Mouse (Mus musculus) midbrain, embryonic 14.5 days (tissue): ENCODE measurements around the gene Syne3. TPM values are rescaled to one million over a fixed set of nuclear protein-coding genes. Genes with fewer than 3 reads are reported as not detected.

ENCODE experiments used
- ATAC-seq: fragments of 200-750 bp; cut with Nextera tagmentation; 2 replicates; pipeline ENCODE4 v1.8.0; 2017; ENCODE audit warnings: moderate number of reproducible peaks, moderate library complexity; ENCODE audit not compliant: low FRiP score, low TSS enrichment
- DNase-seq: peaks from one replicate; pipeline ENCODE4 v3.0.0-alpha.2; 2015
- H3K27ac ChIP-seq: fragments of 300-500 bp; sonication (generic); replicated peaks from 2 replicates; pipeline ENCODE4 v1.5.1; 2014; ENCODE audit warnings: mild to moderate bottlenecking, low read depth, low read length, moderate library complexity
- H3K27me3 ChIP-seq: fragments of 300-500 bp; sonication (generic); 2 replicates; pipeline ENCODE4 v1.6.1; 2014; ENCODE audit warnings: low read length, control low read depth, mixed read lengths; ENCODE audit not compliant: control insufficient read depth, insufficient read depth
- H3K36me3 ChIP-seq: fragments of 300-500 bp; sonication (generic); 2 replicates; pipeline ENCODE4 v1.6.1; 2014; ENCODE audit warnings: low read length, control low read depth; ENCODE audit not compliant: control insufficient read depth, insufficient read depth
- H3K4me1 ChIP-seq: fragments of 300-500 bp; sonication (generic); 2 replicates; pipeline ENCODE4 v1.6.1; 2014; ENCODE audit warnings: mild to moderate bottlenecking, antibody characterized with exemption, low read length, control low read depth; ENCODE audit not compliant: control insufficient read depth, insufficient read depth
- H3K4me2 ChIP-seq: fragments of 300-500 bp; sonication (generic); 2 replicates; pipeline ENCODE4 v1.6.1; 2014; ENCODE audit warnings: mild to moderate bottlenecking, low read length, moderate library complexity
- H3K4me3 ChIP-seq: fragments of 300-500 bp; sonication (generic); replicated peaks from 2 replicates; pipeline ENCODE4 v1.5.1; 2014; ENCODE audit warnings: low read depth, low read length
- H3K9ac ChIP-seq: fragments of 300-500 bp; sonication (generic); replicated peaks from 2 replicates; pipeline ENCODE4 v1.6.1; 2014; ENCODE audit warnings: mild to moderate bottlenecking, low read length, moderate library complexity
- H3K9me3 ChIP-seq: fragments of 300-500 bp; sonication (generic); 2 replicates; pipeline ENCODE4 v1.6.1; 2016; ENCODE audit warnings: low read length, control low read depth, mixed read lengths; ENCODE audit not compliant: control insufficient read depth
- WGBS: fragments of 180-500 bp; shearing (Covaris S2); extraction: QIAGEN DNeasy Blood & Tissue Kit; methylation state at CpG from one replicate; pipeline ENCODE4 v1.1.7; 2014; 5-methylcytosine and 5-hydroxymethylcytosine counted together
- polyA plus RNA-seq: library from polyadenylated mRNA; unstranded; fragments of >200 nt; fragmentation: Nextera tagmentation; extraction: Ambion mirVana; gene quantifications from 2 replicates; pipeline ENCODE4 v1.2.1, GENCODE M21; 2014

Gene Syne3
- polyA plus RNA-seq, 1 experiment from 2014 or later, result 0.04 TPM

DNA sequence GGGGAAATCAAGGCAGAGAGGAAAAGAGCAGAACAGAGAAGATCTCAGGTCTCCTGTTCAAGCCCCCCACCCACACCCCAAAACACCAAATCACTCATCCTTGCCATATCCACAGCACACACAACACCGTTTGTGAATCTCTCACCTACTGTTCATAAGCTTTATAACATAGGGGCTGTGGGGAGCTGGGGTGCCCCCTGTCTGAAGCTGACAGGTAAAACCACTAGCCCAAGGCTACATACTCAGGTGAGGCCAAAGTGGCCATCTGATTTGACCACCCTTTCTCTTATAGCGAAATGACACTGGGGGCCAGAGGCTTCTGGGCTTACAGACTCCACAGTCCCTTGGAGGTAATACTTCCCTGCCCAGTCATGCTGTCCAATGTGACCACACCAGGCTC, 1.5 kb downstream of the Syne3 start:
- no peak overlapping the region for H3K27ac ChIP-seq
- no peak for ATAC-seq
- H3K9me3 ChIP-seq, result no peaks in the 10 kb centered on the region
- H3K4me2 ChIP-seq, result no peak overlapping the region
- no peak overlapping the region for H3K4me3 ChIP-seq
- H3K9ac ChIP-seq, result no peak overlapping the region
- H3K36me3 ChIP-seq, result no peaks in the 10 kb centered on the region
- no peak for DNase-seq
- H3K4me1 ChIP-seq, result peaks cover 13% of the 10 kb centered on the region
- H3K27me3 ChIP-seq, result peaks cover 42% of the 10 kb centered on the region
- WGBS, result 50% methylated on average over 2 of the region's 2 CpGs

DNA sequence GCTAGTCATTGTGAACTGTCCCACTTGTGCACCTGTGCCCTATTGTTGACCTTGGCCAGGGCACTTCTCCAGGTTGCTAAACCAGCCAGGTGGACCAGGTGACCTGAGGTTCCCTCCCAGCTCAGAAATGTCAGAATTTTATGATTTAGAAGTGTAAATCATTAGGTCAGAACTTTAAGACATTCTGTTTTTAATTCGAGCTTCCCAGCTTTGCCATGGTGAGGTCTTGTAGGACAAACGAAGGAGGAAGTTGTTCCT, 4.0 kb downstream of the Syne3 start:
- Histone ChIP-seq H3K27me3 (peaks cover 37% of the 10 kb centered on the region), H3K4me2 (no peak overlapping the region), H3K4me1 (peaks cover 13% of the 10 kb centered on the region), H3K9me3 (no peaks in the 10 kb centered on the region), H3K4me3 (no peak overlapping the region), H3K9ac (no peak overlapping the region), H3K27ac (no peak overlapping the region), H3K36me3 (no peaks in the 10 kb centered on the region)
- DNase-seq (no peak), ATAC-seq (no peak)
- 69% methylated on average over 2 of the region's 2 CpGs for WGBS

DNA sequence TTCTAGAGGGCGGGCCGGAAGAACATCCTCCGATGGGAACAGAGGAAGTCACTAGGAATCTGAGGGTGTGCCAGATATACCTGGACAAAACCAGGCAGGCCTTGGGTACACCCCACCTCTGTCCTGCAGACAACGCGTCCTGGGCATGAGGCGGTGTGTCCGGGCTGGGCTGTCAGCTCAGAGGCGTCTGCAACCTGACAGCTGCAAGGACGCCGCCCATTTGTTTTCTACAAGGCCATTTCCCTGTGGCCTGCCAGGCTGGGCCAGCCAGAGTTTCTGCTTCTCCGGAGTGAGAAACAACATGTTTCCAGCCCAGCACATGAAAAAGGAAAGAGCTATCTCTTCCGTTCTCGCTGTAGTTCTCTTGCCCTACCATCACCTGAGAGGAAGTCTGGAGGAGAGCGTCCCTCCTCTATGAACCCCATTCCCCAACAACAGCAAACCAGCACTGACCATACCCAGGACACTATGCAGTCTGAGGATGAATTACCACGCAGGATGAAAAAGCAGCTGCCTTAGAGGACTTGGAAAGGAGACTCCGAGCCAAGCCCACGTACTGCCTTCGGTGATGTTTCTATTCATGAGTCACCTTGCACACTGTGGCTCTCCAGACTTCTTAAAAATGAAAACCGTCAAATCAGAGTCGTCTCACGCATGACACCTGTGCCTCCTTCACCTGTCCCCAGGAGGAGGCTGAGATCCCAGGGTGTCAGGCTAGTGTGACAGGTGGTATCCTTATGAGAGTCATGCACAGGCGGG, 4.5 kb downstream of the Syne3 start:
- Histone ChIP-seq H3K36me3 (no peaks in the 10 kb centered on the region), H3K4me2 (no peak overlapping the region), H3K9ac (no peak overlapping the region), H3K27ac (no peak overlapping the region), H3K9me3 (no peaks in the 10 kb centered on the region), H3K4me1 (peaks cover 13% of the 10 kb centered on the region), H3K4me3 (no peak overlapping the region), H3K27me3 (peaks cover 32% of the 10 kb centered on the region)
- ATAC-seq (no peak), DNase-seq (no peak)
- WGBS, result 82% methylated on average over 22 of the region's 22 CpGs

DNA sequence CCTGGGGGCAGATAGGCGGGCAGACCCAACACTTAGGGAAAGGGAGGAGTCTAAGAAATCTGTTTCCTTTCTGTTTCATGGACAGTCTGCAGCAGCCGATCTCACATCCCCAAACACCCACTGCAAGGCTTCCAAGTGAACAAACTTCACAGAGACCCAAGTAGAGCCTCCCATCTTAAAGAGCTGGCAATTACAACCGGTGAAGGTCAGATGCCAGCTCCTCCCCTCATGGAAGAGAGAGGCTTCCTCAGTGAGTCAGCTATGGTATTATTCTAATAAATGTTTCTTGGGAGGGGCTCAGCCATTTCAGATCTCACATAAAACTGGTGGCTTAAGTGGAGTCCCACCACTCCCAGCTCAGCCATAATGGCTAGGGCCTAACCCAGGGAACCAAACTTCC, 5.9 kb downstream of the Syne3 start:
- Histone ChIP-seq H3K4me2 (no peak overlapping the region), H3K36me3 (no peaks in the 10 kb centered on the region), H3K27me3 (peaks cover 18% of the 10 kb centered on the region), H3K27ac (no peak overlapping the region), H3K9ac (no peak overlapping the region), H3K9me3 (no peaks in the 10 kb centered on the region), H3K4me1 (no peaks in the 10 kb centered on the region), H3K4me3 (no peak overlapping the region)
- DNase-seq, result no peak
- WGBS, result 86% methylated on average over 3 of the region's 3 CpGs
- ATAC-seq, result no peak

DNA sequence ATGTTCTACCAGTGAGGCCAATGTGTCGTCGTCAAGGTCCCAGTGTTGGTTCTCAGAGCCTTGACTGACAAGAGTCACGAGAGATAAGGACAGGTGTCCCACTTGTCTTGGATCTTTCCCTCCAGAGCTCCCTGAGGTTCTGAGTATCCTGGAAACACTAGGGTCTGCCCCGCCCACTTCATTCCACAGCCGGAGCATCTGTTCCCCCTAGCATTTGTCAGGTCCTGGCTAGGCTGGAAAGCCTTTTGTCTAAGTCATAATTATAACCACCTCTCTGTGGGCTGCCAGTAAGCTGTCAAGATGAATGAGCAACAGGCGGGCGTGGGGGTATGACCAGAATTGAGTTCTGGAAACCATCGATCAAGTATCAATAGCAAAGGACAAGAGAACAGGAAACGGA, 6.5 kb downstream of the Syne3 start:
- Histone ChIP-seq H3K9ac (no peak overlapping the region), H3K4me3 (no peak overlapping the region), H3K4me1 (no peaks in the 10 kb centered on the region), H3K27me3 (peaks cover 13% of the 10 kb centered on the region; the same call in 1 of the 2 replicates), H3K36me3 (no peaks in the 10 kb centered on the region), H3K27ac (no peak overlapping the region), H3K9me3 (no peaks in the 10 kb centered on the region), H3K4me2 (no peak overlapping the region)
- DNase-seq, result no peak
- WGBS, result 48% methylated on average over 9 of the region's 9 CpGs
- ATAC-seq, result no peak

DNA sequence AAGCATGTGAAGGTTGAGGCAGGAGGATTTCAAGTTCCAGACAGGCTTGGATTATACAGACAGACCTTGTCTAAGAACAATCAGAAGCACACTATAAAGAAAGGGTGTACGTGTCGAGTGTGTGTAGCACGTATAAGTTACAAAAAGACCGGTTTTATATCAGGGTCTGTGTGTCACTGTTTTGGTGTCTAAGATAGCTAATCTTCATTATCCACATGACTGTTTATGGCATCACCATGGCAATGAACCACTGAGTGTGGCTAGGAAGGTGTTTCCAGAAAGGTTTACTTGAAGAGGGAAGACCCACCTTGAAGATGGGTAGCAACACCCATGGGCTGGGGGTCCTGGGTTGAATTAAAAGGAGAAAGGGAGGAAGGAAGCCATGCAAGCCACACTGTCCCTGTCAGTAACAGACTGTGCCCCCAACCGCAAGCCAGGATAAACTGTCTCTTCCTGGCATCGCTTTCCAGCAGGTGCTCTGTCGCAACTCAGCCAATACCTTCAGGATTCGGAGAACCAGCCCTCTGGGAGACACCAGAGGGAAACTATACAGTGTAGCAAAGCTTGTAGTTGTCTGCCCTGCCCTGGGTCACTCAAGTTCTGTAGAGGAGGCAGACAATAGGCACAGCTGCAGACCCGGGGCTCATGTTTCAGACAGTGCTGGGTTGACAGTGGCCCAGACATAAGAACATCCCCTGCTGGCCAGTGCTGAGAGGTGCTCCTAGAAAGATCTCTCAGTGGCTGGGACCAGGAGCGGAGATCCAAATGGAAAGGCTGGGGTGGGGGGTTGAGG, 7.1 kb downstream of the Syne3 start:
- 67% methylated on average over 10 of the region's 10 CpGs for WGBS
- Histone ChIP-seq H3K27ac (no peak overlapping the region), H3K4me1 (no peaks in the 10 kb centered on the region), H3K4me2 (no peak overlapping the region), H3K9ac (no peak overlapping the region), H3K27me3 (peaks cover 7% of the 10 kb centered on the region; the same call in 1 of the 2 replicates), H3K4me3 (no peak overlapping the region), H3K9me3 (no peaks in the 10 kb centered on the region), H3K36me3 (no peaks in the 10 kb centered on the region)
- no peak for DNase-seq
- ATAC-seq, result no peak

DNA sequence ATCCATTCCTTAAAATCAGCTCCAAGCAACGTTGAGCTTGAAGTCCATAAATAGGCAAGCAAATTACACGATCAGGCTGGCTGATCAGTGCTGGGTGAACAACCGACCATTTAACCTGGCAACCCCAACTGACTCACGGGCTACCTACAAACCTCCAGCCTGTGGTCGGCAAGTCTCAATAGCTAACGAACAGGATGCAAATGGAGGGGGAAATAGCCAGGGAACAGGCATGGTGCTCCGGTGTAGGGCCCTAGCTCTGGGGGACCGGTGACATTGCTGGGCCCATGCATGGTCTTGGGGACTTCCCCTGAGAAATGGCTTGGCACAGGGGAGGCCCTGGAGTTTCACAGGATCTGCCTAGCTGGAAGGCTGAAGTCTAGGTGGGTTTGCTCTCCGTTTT, 8.3 kb downstream of the Syne3 start:
- H3K4me1 ChIP-seq, result no peaks in the 10 kb centered on the region
- ATAC-seq (no peak), DNase-seq (no peak)
- WGBS, result 91% methylated on average over 9 of the region's 9 CpGs
- H3K4me2 ChIP-seq, result no peak overlapping the region
- no peaks in the 10 kb centered on the region for H3K27me3 ChIP-seq
- no peak overlapping the region for H3K27ac ChIP-seq
- H3K36me3 ChIP-seq, result no peaks in the 10 kb centered on the region
- H3K4me3 ChIP-seq, result no peak overlapping the region
- H3K9ac ChIP-seq, result no peak overlapping the region
- no peaks in the 10 kb centered on the region for H3K9me3 ChIP-seq

DNA sequence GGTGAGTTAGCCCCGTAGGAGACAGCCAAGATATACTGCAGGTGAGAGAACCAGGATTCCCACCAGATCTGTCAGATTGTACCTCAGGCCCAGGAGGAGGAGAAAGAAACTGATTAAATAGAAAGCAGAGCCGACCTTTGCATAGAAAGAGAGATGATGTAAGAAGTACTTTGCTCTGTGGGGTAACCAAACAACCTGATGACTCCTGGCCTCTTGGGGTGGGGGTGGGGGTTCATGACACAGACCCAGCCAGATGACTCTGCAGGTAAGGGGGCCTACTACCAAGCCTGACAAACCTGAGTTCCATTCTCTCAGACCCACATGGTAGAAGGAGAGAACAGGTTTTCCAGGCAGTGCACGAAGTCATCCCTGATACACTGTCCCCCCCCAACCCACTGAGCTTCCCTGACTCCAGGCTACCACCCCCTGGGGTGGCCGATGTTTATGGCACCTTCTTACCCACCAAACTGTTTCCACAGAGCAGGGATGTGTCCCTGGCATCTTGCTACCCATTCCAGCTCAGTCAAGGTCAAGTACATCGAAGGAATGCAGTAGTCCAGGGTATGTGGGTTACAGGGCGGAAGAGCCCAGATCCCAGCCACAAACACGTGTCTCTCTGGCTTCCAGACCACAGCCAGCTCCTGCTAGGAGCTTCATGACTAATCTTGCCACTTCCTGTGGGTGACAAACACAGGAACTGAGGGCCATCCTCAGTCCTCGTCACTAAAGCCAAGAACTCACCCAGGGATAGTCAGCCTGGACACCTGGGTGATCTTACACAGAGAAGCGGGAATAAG, 8.9 kb downstream of the Syne3 start:
- Histone ChIP-seq H3K27me3 (no peaks in the 10 kb centered on the region), H3K36me3 (no peaks in the 10 kb centered on the region), H3K4me2 (no peak overlapping the region), H3K4me1 (no peaks in the 10 kb centered on the region), H3K4me3 (no peak overlapping the region), H3K27ac (no peak overlapping the region), H3K9me3 (no peaks in the 10 kb centered on the region), H3K9ac (no peak overlapping the region)
- ATAC-seq, result no peak
- 85% methylated on average over 9 of the region's 9 CpGs for WGBS
- DNase-seq, result no peak
